Mouse (Mus musculus): ENCODE data around the gene Agap1.

GRCm38 (mm10) chr1:89870134-89870905, 415.7 kb downstream of the Agap1 start:
- TF ChIP-seq POLR2A (IDR thresholded peaks at IDR 0.05; ENCODE audit: borderline replicate concordance, extremely low read depth, insufficient read depth, insufficient read length, poor library complexity, severe bottlenecking) (no peak), CTCF (IDR thresholded peaks at IDR 0.05; ENCODE audit: borderline replicate concordance, extremely low read depth, insufficient read depth, insufficient read length) (no peak)

Data from brain, embryonic 14.5 days (tissue).